Mouse (Mus musculus) liver, adult 2 months (tissue): ENCODE data around the gene Fubp3.

Source experiments
- CTCF ChIP-seq: fragments of 200-500 bp; IDR thresholded peaks from 2 replicates; pipeline ENCODE4 v1.5.1; 2011; ENCODE audit warnings: low read depth, low read length, control low read depth
- POLR2A ChIP-seq: fragments of 200-500 bp; IDR thresholded peaks from 2 replicates; pipeline ENCODE4 v1.6.1; 2011; ENCODE audit warnings: low read length, control low read depth; ENCODE audit not compliant: insufficient read depth; ENCODE audit errors: extremely low read depth

DNA sequence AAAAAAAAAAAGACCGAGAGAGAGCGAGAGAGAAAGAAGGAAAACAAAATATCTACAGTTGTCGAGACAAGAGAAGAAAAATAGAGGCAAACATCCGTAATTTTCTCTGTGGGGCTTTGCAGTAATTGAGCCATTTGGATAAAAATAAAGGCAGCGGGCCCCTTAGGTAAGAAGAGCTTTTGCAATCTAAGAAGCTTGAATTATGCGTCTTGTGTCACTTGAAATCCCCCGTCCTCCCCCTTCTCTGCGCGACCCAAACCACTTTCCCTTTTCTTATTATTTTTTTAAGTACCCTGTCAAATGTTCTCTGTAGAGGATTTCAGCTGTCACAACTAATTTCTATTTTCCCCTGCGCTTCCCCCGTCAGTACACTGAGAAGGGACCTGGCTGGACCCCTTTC, 24.7 kb upstream of the Fubp3 start:
- TF ChIP-seq POLR2A: no peak
- no peak for TF ChIP-seq CTCF
